Mouse (Mus musculus): ENCODE results near the gene Nf2. TPM values are rescaled to one million over a fixed set of nuclear protein-coding genes. Genes with fewer than 3 reads are reported as not detected.
"Not testable (repeated sequence)": the region's sequence is repeated elsewhere in the genome, so short reads cannot be mapped to it uniquely, and the experiment has no call there.

The Nf2 gene
- polyA plus RNA-seq, 1 experiment from 2014 or later: 52.1 TPM

DNA sequence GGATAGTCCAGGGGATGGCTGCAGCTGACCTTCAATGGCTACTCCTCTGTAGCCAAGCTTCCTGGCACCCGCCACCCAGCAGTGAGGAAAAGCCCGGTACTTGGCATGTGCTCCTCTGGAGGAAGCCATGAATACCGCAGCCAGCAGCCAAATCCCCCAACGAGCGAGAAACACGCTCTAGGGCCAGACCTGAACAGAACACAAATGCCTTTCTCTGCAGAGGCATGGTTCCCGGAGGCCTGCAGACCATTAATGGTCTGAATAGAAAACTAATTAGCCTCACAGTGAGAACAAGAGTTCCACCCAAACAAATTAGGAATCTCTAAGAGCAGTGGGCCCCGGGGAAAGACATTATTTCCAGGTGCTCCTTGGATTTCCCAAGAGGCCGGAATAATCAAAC lies 46.3 kb downstream of the Nf2 start:
- no peaks in the 10 kb centered on the region for H3K9me3 ChIP-seq (replicated peaks; ENCODE audit: control insufficient read depth, low read length)
- ATAC-seq (replicated peaks; ENCODE audit: insufficient number of reproducible peaks, low FRiP score, low TSS enrichment, low read depth): no peak
- 48% methylated on average over 9 of the region's 9 CpGs for WGBS

DNA sequence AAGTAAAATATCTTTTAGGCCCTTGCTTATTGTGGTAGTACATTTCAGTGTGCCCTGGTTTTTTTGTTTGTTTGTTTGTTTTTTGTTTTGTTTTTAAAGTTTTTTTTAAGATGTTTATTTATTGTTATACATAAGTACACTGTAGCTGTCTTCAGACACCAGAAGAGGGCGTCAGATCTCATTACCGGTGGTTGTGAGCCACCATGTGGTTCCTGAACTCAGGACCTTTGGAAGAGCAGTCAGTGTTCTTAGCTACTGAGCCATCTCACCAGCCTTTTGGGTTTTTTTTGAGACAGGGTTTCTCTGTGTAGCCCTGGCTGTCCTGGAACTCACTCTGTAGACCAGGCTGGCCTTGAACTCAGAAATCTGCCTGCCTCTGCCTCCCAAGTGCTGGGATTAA lies 46.9 kb downstream of the Nf2 start:
- not testable (repeated sequence) for H3K9me3 ChIP-seq (replicated peaks; ENCODE audit: control insufficient read depth, low read length); H3K27ac ChIP-seq (replicated peaks; ENCODE audit: low read depth, low read length); DNase-seq (ENCODE audit: low spot score); H3K4me2 ChIP-seq (ENCODE audit: low read depth, low read length); H3K36me3 ChIP-seq (replicated peaks; ENCODE audit: control insufficient read depth, insufficient read depth, low read depth, low read length); H3K27me3 ChIP-seq (ENCODE audit: control insufficient read depth, insufficient read depth, low read length); ATAC-seq (replicated peaks; ENCODE audit: insufficient number of reproducible peaks, low FRiP score, low TSS enrichment, low read depth); H3K4me3 ChIP-seq (ENCODE audit: low read depth, low read length); H3K4me1 ChIP-seq (ENCODE audit: control insufficient read depth, insufficient read depth, low read length); H3K9ac ChIP-seq (replicated peaks; ENCODE audit: low read length)
- 88% methylated on average over 2 of the region's 2 CpGs for WGBS

More for the DNA sequence above, 46.3 kb downstream of the Nf2 start:
- Histone ChIP-seq H3K4me3 (ENCODE audit: low read depth, low read length) (no peak overlapping the region), H3K4me2 (ENCODE audit: low read depth, low read length) (no peak overlapping the region), H3K27ac (replicated peaks; ENCODE audit: low read depth, low read length) (no peak overlapping the region), H3K27me3 (ENCODE audit: control insufficient read depth, insufficient read depth, low read length) (no peaks in the 10 kb centered on the region), H3K4me1 (ENCODE audit: control insufficient read depth, insufficient read depth, low read length) (no peaks in the 10 kb centered on the region), H3K9ac (replicated peaks; ENCODE audit: low read length) (no peak overlapping the region), H3K36me3 (replicated peaks; ENCODE audit: control insufficient read depth, insufficient read depth, low read depth, low read length) (no peaks in the 10 kb centered on the region)
- DNase-seq (ENCODE audit: low spot score): no peak

DNA sequence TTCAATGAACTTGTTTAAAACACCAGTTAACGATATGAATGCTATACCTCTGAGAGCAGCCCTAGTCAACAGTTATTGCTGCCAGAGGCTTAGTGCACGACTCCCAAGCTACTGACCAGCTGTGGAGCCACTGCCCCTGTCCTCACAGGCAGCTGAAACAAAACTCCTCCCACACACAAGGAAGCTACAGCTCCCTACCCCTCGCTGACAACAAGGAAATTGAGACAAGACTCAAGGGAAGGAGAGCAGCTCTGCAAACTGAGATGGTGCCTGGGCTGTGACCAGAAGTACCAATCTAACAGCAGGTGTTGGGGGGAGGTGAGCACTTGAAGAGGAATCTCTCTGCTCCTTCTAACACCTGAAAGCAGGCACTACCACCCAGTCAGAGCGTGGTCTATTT lies 48.7 kb downstream of the Nf2 start:
- H3K9me3 ChIP-seq (replicated peaks; ENCODE audit: control insufficient read depth, low read length): no peaks in the 10 kb centered on the region
- no peak overlapping the region for H3K4me2 ChIP-seq (ENCODE audit: low read depth, low read length)
- H3K27me3 ChIP-seq (ENCODE audit: control insufficient read depth, insufficient read depth, low read length): no peaks in the 10 kb centered on the region
- DNase-seq (ENCODE audit: low spot score): no peak
- ATAC-seq (replicated peaks; ENCODE audit: insufficient number of reproducible peaks, low FRiP score, low TSS enrichment, low read depth): no peak
- no peaks in the 10 kb centered on the region for H3K36me3 ChIP-seq (replicated peaks; ENCODE audit: control insufficient read depth, insufficient read depth, low read depth, low read length)
- H3K4me3 ChIP-seq (ENCODE audit: low read depth, low read length): no peak overlapping the region
- no peaks in the 10 kb centered on the region for H3K4me1 ChIP-seq (ENCODE audit: control insufficient read depth, insufficient read depth, low read length)
- H3K9ac ChIP-seq (replicated peaks; ENCODE audit: low read length): no peak overlapping the region
- WGBS: 56% methylated on average over 4 of the region's 4 CpGs
- no peak overlapping the region for H3K27ac ChIP-seq (replicated peaks; ENCODE audit: low read depth, low read length)

DNA sequence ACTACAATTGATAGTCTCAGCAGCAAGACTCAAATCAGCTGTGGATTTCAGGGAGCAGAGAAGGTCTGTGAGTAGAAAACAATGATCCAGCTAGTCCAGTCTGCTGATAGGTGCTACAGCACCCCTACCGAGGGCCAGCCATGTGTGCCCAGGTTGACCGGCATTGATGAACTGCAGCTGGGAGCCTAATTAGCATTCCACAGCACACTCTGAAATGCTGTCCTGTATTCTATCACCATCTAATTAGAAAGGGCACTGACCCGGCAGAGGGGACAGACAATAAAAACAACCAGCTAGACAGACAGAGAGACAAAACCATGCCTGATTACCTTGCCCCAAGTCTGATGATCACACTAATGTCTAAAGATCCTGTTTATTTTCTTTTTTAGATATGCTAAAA lies 56.3 kb downstream of the Nf2 start:
- Histone ChIP-seq H3K9ac (replicated peaks; ENCODE audit: low read length) (no peak overlapping the region), H3K4me1 (ENCODE audit: control insufficient read depth, insufficient read depth, low read length) (no peaks in the 10 kb centered on the region), H3K36me3 (replicated peaks; ENCODE audit: control insufficient read depth, insufficient read depth, low read depth, low read length) (no peaks in the 10 kb centered on the region; the same call in 1 of the 2 replicates), H3K9me3 (replicated peaks; ENCODE audit: control insufficient read depth, low read length) (no peaks in the 10 kb centered on the region), H3K27me3 (ENCODE audit: control insufficient read depth, insufficient read depth, low read length) (no peaks in the 10 kb centered on the region), H3K27ac (replicated peaks; ENCODE audit: low read depth, low read length) (no peak overlapping the region), H3K4me3 (ENCODE audit: low read depth, low read length) (no peak overlapping the region), H3K4me2 (ENCODE audit: low read depth, low read length) (no peak overlapping the region)
- ATAC-seq (replicated peaks; ENCODE audit: insufficient number of reproducible peaks, low FRiP score, low TSS enrichment, low read depth) (no peak), DNase-seq (ENCODE audit: low spot score) (no peak)
- WGBS: 14% methylated on average over 3 of the region's 3 CpGs

DNA sequence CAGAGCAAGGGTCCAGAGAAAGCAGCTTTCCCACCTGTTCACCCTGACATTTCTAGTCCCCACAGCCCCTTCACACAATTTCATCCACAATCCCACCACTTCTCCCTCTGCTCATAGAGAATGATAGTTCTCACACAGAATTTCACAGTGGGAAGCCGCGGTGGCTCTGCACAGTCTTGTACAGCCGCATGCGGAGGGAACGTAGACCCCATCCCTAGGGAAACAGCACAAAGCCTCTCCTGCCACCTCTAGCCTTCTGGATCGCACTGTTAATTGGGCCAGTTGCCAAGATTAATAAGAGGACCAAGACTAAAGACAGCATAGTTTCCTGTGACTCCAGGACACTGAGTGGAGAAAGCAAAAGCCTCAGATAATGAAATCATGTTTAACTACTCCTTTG lies 57.8 kb downstream of the Nf2 start:
- H3K9ac ChIP-seq (replicated peaks; ENCODE audit: low read length): no peak overlapping the region
- no peaks in the 10 kb centered on the region for H3K4me1 ChIP-seq (ENCODE audit: control insufficient read depth, insufficient read depth, low read length)
- H3K9me3 ChIP-seq (replicated peaks; ENCODE audit: control insufficient read depth, low read length): no peaks in the 10 kb centered on the region
- no peaks in the 10 kb centered on the region; the same call in none of the 2 replicates for H3K36me3 ChIP-seq (replicated peaks; ENCODE audit: control insufficient read depth, insufficient read depth, low read depth, low read length)
- no peak overlapping the region for H3K4me3 ChIP-seq (ENCODE audit: low read depth, low read length)
- no peaks in the 10 kb centered on the region for H3K27me3 ChIP-seq (ENCODE audit: control insufficient read depth, insufficient read depth, low read length)
- ATAC-seq (replicated peaks; ENCODE audit: insufficient number of reproducible peaks, low FRiP score, low TSS enrichment, low read depth) (no peak), DNase-seq (ENCODE audit: low spot score) (no peak)
- no peak overlapping the region for H3K27ac ChIP-seq (replicated peaks; ENCODE audit: low read depth, low read length)
- no peak overlapping the region for H3K4me2 ChIP-seq (ENCODE audit: low read depth, low read length)
- WGBS: 72% methylated on average over 6 of the region's 6 CpGs

DNA sequence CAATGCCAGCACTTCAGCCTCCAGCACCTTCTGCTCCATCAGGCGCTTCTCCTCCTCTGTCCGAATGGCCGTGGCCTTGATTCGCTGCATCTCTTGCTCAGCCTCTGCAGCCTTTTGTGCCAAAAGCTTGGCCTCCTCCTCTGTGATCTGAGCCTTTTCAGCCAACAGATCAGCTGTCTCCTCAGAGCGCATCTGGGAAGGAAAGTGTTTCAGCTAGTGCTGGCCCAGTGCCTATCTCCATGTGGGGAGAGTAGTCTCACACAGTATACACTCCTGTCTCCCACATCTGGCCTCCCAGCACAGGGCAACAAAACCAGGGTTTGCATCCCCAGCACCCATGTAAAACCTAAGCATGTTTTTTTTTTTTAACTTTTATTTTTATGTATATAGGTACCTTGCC lies 59.6 kb downstream of the Nf2 start:
- no peak overlapping the region for H3K9ac ChIP-seq (replicated peaks; ENCODE audit: low read length)
- H3K27ac ChIP-seq (replicated peaks; ENCODE audit: low read depth, low read length): no peak overlapping the region
- DNase-seq (ENCODE audit: low spot score) (no peak), ATAC-seq (replicated peaks; ENCODE audit: insufficient number of reproducible peaks, low FRiP score, low TSS enrichment, low read depth) (no peak)
- 93% methylated on average over 5 of the region's 5 CpGs for whole genome bisulfite sequencing
- no peaks in the 10 kb centered on the region for H3K27me3 ChIP-seq (ENCODE audit: control insufficient read depth, insufficient read depth, low read length)
- H3K4me1 ChIP-seq (ENCODE audit: control insufficient read depth, insufficient read depth, low read length): no peaks in the 10 kb centered on the region
- H3K4me2 ChIP-seq (ENCODE audit: low read depth, low read length): no peak overlapping the region
- H3K36me3 ChIP-seq (replicated peaks; ENCODE audit: control insufficient read depth, insufficient read depth, low read depth, low read length): no peaks in the 10 kb centered on the region; the same call in none of the 2 replicates
- no peak overlapping the region for H3K4me3 ChIP-seq (ENCODE audit: low read depth, low read length)
- no peaks in the 10 kb centered on the region for H3K9me3 ChIP-seq (replicated peaks; ENCODE audit: control insufficient read depth, low read length)

DNA sequence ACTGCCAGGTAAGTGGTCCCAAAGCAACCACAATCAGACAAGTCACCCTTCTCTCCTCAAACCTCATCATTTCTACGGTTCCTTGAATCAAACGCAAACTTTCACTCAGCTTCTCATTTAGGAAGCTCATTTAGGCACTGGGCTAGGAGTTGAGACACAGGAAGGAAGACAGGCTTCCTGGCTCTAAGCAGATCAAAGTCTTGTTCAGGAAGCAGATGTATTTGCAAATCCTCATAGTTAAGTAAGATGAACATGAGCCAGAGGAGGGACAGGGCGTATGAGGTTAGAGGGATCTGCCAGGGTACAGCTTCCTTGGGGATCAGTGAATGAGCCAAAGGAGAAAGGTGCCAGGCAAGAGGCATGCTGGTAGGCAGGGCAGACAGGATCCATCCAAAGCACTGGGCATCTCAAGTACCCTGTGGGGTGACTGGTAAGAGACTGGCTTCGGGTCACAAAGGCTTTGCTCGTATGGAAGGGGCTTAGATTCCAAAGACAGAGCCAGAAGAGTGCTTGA lies 64.7 kb downstream of the Nf2 start:
- no peak for ATAC-seq (replicated peaks; ENCODE audit: insufficient number of reproducible peaks, low FRiP score, low TSS enrichment, low read depth)

DNA sequence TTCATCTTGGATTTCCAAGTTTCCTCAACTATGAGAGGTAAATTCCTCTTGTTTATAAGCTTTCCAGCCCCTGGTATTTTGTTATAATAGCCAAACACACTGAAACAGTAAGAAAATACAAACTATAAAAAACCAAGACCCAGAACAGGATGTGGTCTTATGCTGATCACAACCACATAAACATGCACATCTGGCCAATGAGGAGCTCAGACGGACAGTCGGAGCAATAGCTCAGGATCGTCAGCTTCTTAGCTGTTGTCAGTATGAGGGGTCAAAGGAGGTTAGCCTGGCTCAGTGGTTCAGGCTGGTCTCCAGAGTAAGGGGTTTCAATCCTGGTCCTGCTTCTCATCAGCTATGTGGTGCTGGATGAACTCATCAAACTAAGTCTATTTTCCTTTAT lies 66.2 kb downstream of the Nf2 start:
- peaks cover 2% of the 10 kb centered on the region for H3K36me3 ChIP-seq (replicated peaks; ENCODE audit: control insufficient read depth, insufficient read depth, low read depth, low read length)
- ATAC-seq (replicated peaks; ENCODE audit: insufficient number of reproducible peaks, low FRiP score, low TSS enrichment, low read depth): no peak
- 85% methylated on average over 3 of the region's 3 CpGs for WGBS

More for the DNA sequence above, 64.7 kb downstream of the Nf2 start:
- H3K27me3 ChIP-seq (ENCODE audit: control insufficient read depth, insufficient read depth, low read length): no peaks in the 10 kb centered on the region
- no peak overlapping the region for H3K9ac ChIP-seq (replicated peaks; ENCODE audit: low read length)
- WGBS: 75% methylated on average over 5 of the region's 5 CpGs
- H3K4me3 ChIP-seq (ENCODE audit: low read depth, low read length): no peak overlapping the region
- no peak for DNase-seq (ENCODE audit: low spot score)
- H3K36me3 ChIP-seq (replicated peaks; ENCODE audit: control insufficient read depth, insufficient read depth, low read depth, low read length): no peaks in the 10 kb centered on the region; the same call in none of the 2 replicates
- no peaks in the 10 kb centered on the region for H3K9me3 ChIP-seq (replicated peaks; ENCODE audit: control insufficient read depth, low read length)
- no peak overlapping the region for H3K27ac ChIP-seq (replicated peaks; ENCODE audit: low read depth, low read length)
- no peaks in the 10 kb centered on the region for H3K4me1 ChIP-seq (ENCODE audit: control insufficient read depth, insufficient read depth, low read length)
- no peak overlapping the region for H3K4me2 ChIP-seq (ENCODE audit: low read depth, low read length)

More for the DNA sequence above, 66.2 kb downstream of the Nf2 start:
- no peak overlapping the region for H3K4me3 ChIP-seq (ENCODE audit: low read depth, low read length)
- H3K4me2 ChIP-seq (ENCODE audit: low read depth, low read length): no peak overlapping the region
- no peaks in the 10 kb centered on the region for H3K27me3 ChIP-seq (ENCODE audit: control insufficient read depth, insufficient read depth, low read length)
- H3K4me1 ChIP-seq (ENCODE audit: control insufficient read depth, insufficient read depth, low read length): no peaks in the 10 kb centered on the region
- no peaks in the 10 kb centered on the region for H3K9me3 ChIP-seq (replicated peaks; ENCODE audit: control insufficient read depth, low read length)
- no peak for DNase-seq (ENCODE audit: low spot score)
- H3K27ac ChIP-seq (replicated peaks; ENCODE audit: low read depth, low read length): no peak overlapping the region
- H3K9ac ChIP-seq (replicated peaks; ENCODE audit: low read length): no peak overlapping the region
